Mouse (Mus musculus) c-Kit-positive CD71-positive TER-119-negative erythroid progenitor cells, embryonic 14.5 days (primary cell): ENCODE measurements around the gene Pnma1.
A peak's percentile ranks its signal among the peaks of the same experiment; 100 is the strongest.

Experiments used
- DNase-seq: peaks from one replicate; pipeline ENCODE4 v3.0.0-alpha.2; 2013; ENCODE audit warnings: low read depth

Pnma1 gene

DNA sequence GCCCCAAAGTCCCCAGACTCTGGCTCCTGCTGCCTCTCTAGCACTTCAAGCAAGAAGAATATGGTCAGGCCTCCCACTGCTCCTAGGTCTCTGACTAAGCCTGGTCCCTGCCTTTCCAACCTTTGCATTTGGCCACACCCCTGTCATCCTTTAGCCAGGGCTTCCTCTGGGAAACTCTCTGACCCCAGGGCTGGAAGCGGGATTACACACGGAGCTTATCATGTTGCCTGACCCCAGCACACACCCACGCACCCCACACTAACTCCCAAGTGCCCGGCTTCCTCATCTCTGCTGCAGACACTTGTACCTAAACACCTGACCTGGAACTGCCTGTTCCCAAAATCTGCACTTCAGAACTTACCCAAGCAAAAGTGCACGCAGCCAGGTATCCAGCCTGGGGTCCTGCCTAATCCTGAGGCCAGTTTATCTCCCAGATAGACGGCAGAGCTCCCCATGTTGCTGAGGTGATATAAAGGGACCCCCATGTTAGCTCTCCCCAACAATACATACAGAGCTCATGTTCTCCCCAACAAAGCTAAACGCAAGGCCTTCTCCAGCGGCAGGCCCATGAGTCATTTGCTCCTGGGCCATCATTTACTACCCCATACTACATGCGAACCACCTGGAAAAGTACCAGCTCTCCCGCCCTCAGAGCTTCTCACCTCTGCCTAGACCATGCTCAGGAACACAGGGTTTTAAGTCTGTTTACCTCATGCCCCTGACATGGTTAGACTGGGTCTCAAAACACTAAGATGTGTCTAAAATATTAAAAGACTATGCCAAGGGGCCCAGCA, 30.6 kb upstream of the Pnma1 start:
- DNase-seq: no peak

- no peak for DNase-seq
Observed at GRCm38 (mm10) chr12:84178052-84178451, 29.8 kb upstream of the Pnma1 start.

DNA sequence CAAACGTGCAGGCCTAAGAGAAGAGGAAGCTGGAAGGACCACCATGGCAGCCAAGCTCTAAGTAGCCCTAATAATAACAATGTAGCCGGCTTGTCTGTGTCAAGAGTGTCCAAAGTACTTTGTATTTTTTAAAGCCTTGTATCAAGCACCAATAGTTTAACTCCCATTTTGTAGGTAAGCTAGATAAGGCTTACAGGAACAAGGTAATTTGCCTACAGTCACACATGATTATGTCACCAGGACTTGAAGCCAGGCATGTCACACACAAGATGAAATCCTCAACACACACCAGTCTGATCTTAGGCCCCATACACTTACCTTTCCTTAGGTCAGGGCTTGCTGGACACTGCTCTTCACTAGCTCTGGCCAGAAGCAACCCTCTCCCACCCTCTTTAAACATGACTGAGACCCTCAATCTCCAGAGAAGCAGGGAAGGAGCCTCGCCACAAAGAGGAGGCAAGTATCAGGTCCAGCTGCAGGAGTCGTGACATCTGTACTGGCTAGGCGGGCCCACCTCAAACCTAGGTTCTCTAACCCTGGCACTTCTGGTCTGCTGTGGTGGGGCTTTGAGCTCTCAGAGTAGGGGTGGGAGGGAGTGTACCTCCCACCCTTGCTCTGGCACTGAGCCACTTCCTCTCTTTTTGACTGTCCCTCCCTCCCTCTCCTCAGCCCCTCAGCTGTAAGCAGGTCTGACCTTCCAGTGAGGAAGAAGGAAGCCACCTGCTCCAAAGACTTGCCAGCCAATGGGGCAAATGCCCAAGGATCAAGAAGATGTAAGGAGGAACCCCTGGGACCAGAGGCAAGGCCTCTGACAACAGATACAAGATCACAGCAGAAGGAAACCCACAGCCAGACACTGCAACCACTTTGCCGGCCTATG, 28.8 kb upstream of the Pnma1 start:
- no peak for DNase-seq

- DNase-seq: peak; percentile 37
Observed at GRCm38 (mm10) chr12:84176126-84176769, 28.0 kb upstream of the Pnma1 start.

DNA sequence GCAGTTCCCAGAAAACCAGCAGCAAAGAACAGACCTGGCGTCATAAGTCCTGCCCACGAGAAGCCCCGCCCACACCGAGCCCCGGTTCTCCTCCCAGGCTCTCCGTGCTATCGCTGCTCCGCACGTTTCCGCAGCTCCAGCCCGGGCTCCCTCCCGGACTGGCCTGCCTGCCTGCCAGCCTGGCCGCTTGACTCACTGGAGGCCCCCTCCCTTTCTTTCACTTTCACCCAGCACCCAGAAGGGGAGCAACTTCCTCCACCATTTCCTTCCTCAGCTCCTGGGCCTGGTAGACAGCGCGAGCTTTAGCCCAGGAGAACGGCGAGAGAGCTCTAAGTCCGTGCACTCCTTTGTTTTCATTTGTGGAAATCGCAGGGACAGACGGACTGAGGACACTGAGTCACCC, 27.4 kb upstream of the Pnma1 start:
- DNase-seq: peak; percentile 96

GRCm38 (mm10) chr12:84174871-84175270, 26.6 kb upstream of the Pnma1 start:
- DNase-seq: no peak

GRCm38 (mm10) chr12:84174190-84174811, 26.0 kb upstream of the Pnma1 start:
- no peak for DNase-seq

GRCm38 (mm10) chr12:84173309-84173915, 25.1 kb upstream of the Pnma1 start:
- no peak for DNase-seq

DNA sequence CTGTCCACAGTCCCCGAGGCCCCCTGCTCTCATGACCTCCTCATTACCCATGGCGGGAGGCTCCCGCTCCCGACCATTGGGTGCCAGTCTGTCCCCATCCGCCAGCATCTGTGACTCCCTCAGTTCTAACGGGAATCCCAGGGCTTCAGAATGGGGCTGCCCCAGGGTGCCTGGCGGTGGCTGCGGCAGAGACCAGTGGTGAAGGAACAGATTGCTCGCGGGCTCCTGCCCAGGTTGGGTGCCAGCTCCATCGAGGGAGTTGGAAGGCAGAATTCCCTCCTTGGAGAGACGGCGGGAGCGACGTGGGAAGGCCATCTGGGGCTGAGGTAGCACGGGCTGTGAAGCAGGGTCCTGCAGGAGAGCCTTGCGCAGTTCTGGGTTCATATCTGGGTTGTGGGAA, 24.6 kb upstream of the Pnma1 start:
- DNase-seq: no peak

- no peak for DNase-seq
Observed at GRCm38 (mm10) chr12:84172216-84172615, 23.9 kb upstream of the Pnma1 start.

DNA sequence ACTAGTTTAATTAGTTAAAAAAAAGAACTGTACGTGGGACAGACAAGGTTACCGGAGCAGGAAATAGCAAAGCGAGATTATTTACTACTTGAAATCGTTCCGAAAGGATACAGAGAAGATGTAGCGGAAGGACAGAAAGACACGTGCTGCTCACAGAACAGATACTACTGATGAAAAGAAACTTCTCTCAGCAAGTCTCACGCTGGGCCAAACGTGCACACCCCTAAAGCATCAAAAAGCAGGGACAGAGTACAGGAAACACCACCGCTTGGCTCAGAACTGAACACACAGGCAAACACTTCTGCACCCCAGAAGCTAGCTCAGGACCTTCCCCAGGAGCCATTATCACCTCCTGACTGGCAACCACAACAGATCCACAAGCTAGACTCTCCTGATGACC, 22.3 kb upstream of the Pnma1 start:
- DNase-seq: no peak

- no peak for DNase-seq
Observed at GRCm38 (mm10) chr12:84165631-84166373, 17.5 kb upstream of the Pnma1 start.

DNA sequence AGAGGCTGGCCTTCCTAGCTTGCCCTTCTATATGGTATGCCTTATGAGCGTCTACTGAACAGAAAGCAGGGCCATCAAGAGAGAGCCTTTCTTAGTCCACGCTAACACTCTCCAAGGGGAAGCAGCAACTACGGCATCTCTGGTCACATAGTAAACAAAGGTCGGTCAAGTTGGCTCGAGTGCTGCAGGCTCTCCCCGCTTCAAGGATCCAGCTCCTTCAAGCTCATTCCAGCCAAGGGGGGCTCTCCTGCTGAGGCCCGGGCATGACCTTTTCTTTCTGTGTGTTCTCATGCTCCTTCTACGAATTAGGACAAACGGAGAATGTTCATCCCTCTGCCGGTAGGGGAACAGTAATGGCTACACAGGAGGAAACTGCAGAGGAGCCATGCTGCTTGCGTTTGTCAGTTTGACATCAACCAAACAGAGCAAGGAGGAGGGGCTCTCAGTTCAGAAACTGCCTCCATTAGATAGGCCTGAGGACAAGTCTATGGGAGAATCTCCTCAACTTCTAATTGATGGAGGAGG, 15.4 kb upstream of the Pnma1 start:
- DNase-seq: no peak

DNA sequence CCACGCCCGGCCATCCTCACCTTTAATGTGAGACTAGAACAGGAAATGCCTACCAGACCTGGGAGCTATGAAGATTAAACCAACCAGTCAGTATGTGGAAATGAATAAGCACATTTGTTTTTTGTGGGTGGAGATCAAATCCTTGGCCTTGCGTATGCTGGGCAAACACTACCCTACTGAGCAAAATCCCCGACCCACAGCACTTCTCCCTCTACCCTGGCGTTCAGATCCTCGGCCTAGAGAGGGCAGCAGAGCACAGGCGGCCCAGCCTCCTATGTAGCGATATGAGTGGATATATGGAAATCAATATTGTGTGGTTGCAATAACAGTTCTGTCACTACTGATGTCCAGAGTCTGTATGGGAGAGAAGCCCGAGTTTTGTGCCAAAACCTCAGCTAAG, 14.8 kb upstream of the Pnma1 start:
- no peak for DNase-seq

- peak; percentile 55 for DNase-seq
Observed at GRCm38 (mm10) chr12:84161616-84162433, 13.5 kb upstream of the Pnma1 start.

GRCm38 (mm10) chr12:84161116-84161515, 12.8 kb upstream of the Pnma1 start:
- DNase-seq: no peak

- no peak for DNase-seq
Observed at GRCm38 (mm10) chr12:84160491-84160890, 12.2 kb upstream of the Pnma1 start.

DNA sequence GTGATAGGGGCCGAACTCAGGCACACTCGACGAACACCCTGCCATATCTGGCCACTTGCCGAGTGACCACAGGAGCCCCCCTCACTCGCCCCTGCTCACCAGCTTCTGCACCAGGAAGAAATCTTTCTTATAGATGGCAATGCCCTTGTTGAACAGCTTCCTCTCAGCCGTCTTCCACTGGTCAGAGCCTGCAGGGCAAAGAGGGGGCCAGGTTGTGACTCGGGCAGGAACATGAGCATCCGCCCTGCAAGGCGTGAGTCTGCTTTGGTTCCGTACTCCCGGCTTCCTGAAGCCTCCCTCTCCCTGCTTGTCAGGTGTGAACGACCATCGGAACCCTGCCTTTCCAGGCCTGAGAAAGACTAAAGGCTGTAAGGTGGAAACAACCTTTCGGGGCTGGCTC, 9.9 kb upstream of the Pnma1 start:
- DNase-seq: no peak

GRCm38 (mm10) chr12:84156210-84156609, 7.9 kb upstream of the Pnma1 start:
- DNase-seq: no peak

- DNase-seq: no peak
Observed at GRCm38 (mm10) chr12:84155523-84155871, 7.2 kb upstream of the Pnma1 start.
